Mouse (Mus musculus) layer of hippocampus, adult 6 months (tissue): ENCODE results near the gene Gm3147. TPM values are rescaled to one million over a fixed set of nuclear protein-coding genes. Genes with fewer than 3 reads are reported as not detected.

Experiments
- long read RNA-seq, 2 experiments: library from polyadenylated mRNA; unstranded; transcript quantifications; one replicate each; pipeline ENCODE4 v2.0.0; 2019 to 2020
- polyA plus RNA-seq: library from polyadenylated mRNA; unstranded; fragments of <200 nt; fragmentation: Nextera tagmentation; gene quantifications from 2 replicates; pipeline ENCODE4 v1.2.3, GENCODE M21; 2021

Gm3147 gene
- not detected in 2 replicates for polyA plus RNA-seq
- long read RNA-seq, experiment 1, result 0 reads
- long read RNA-seq, experiment 2, result 0 reads

DNA sequence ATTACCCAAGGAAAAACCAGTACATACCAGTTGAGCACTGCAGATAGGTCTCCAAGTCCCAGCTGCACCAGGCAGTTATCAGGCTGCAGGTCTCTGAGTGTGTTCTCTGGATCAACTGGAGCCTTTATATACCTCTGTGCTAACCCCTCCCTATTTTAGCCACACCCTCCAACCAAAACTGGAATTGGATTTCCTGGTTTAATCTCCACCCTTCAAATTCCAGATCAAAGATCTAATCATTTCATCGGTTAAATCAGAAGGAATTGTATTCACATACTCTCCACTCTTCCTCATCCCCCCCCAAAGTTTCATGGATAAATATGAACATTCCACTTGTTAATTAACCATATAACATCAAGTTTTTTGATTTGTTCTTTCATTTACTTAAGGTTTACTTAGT, at the start of gene Gm3147:
TSS of gene Gm3147 (minus strand) at position 101 of the 400 bp plus-strand sequence.

GRCm38 (mm10) chr5:94648082-94648481, 31.9 kb upstream of the Gm3147 start, which contains the start of gene Gm6205:
Gene Gm6205 (plus strand): TSS chr5:94648382.

GRCm38 (mm10) chr5:94623679-94624078, 7.5 kb upstream of the Gm3147 start, which contains the start of gene Gm6509:
Gene Gm6509 (plus strand): TSS chr5:94623979.

Other genes with a start within 250 kb of the Gm3147 start
- gene Gm7682, start 170.6 kb downstream of the Gm3147 start, polyA plus RNA-seq, result not detected in 2 replicates
- not detected in 2 replicates for gene Gm3139, start 90.1 kb downstream of the Gm3147 start, polyA plus RNA-seq
- not detected in 2 replicates for gene Gm6509, start 7.6 kb upstream of the Gm3147 start, polyA plus RNA-seq
- not detected in 2 replicates for gene Gm6205, start 32.0 kb upstream of the Gm3147 start, polyA plus RNA-seq
- not detected in 2 replicates for gene Gm3183, start 249.1 kb upstream of the Gm3147 start, polyA plus RNA-seq